Mouse (Mus musculus): ENCODE data around the gene Ccdc47. TPM values are rescaled to one million over a fixed set of nuclear protein-coding genes. Genes with fewer than 3 reads are reported as not detected.
"Not testable (repeated sequence)": the region's sequence is repeated elsewhere in the genome, so short reads cannot be mapped to it uniquely, and the experiment has no call there.

Ccdc47 gene
- polyA plus RNA-seq, 1 experiment from 2014 or later, result 53.5 TPM

- peaks cover 18% of the 10 kb centered on the region for H3K36me3 ChIP-seq (ENCODE audit: control insufficient read depth, insufficient read depth, low read length)
- 89% methylated on average over 8 of the region's 8 CpGs for WGBS
These were observed 3.4 kb downstream of the Ccdc47 start for GRCm38 (mm10) chr11:106212771-106213170.

GRCm38 (mm10) chr11:106202123-106202465 is 14.1 kb downstream of the Ccdc47 start, which contains the start of gene Strada:
Gene Strada, minus strand, starts transcription at chr11:106202168.
- Histone ChIP-seq H3K4me2 (ENCODE audit: low read depth, severe bottlenecking) (no peak within 1 kb of the TSS), H3K4me3 (ENCODE audit: low read depth, low read length) (no peak within 1 kb of the TSS), H3K36me3 (ENCODE audit: control insufficient read depth, insufficient read depth, low read length) (peaks cover 19% of the 10 kb centered on the region; the same call in 1 of the 2 replicates), H3K9ac (ENCODE audit: low read length) (no peak within 1 kb of the TSS), H3K9me3 (ENCODE audit: control insufficient read depth, low read length) (no peaks in the 10 kb centered on the region), H3K27me3 (ENCODE audit: control insufficient read depth, insufficient read depth, low read length) (no peaks in the 10 kb centered on the region), H3K4me1 (ENCODE audit: control insufficient read depth, insufficient read depth, low read length) (no peaks in the 10 kb centered on the region), H3K27ac (replicated peaks; ENCODE audit: low read depth, low read length) (no peak within 1 kb of the TSS)
- no peak for ATAC-seq (ENCODE audit: insufficient number of reproducible peaks, low FRiP score, low TSS enrichment, low read depth)
- WGBS, result 92% methylated on average over 5 of the region's 5 CpGs
- no peak for DNase-seq (ENCODE audit: low spot score)

More at GRCm38 (mm10) chr11:106212771-106213170, 3.4 kb downstream of the Ccdc47 start:
- Histone ChIP-seq H3K27ac (replicated peaks; ENCODE audit: low read depth, low read length) (no peak overlapping the region), H3K9ac (ENCODE audit: low read length) (no peak overlapping the region), H3K4me1 (ENCODE audit: control insufficient read depth, insufficient read depth, low read length) (peaks cover 8% of the 10 kb centered on the region; the same call in 1 of the 2 replicates), H3K27me3 (ENCODE audit: control insufficient read depth, insufficient read depth, low read length) (no peaks in the 10 kb centered on the region), H3K4me3 (ENCODE audit: low read depth, low read length) (no peak overlapping the region), H3K4me2 (ENCODE audit: low read depth, severe bottlenecking) (no peak overlapping the region), H3K9me3 (ENCODE audit: control insufficient read depth, low read length) (no peaks in the 10 kb centered on the region)
- ATAC-seq (ENCODE audit: insufficient number of reproducible peaks, low FRiP score, low TSS enrichment, low read depth) (no peak), DNase-seq (ENCODE audit: low spot score) (no peak)

- Histone ChIP-seq H3K9me3 (ENCODE audit: control insufficient read depth, low read length) (no peaks in the 10 kb centered on the region), H3K27ac (replicated peaks; ENCODE audit: low read depth, low read length) (no peak overlapping the region), H3K36me3 (ENCODE audit: control insufficient read depth, insufficient read depth, low read length) (peaks cover 19% of the 10 kb centered on the region; the same call in 1 of the 2 replicates), H3K4me3 (ENCODE audit: low read depth, low read length) (no peak overlapping the region), H3K4me2 (ENCODE audit: low read depth, severe bottlenecking) (no peak overlapping the region), H3K4me1 (ENCODE audit: control insufficient read depth, insufficient read depth, low read length) (no peaks in the 10 kb centered on the region), H3K9ac (ENCODE audit: low read length) (no peak overlapping the region), H3K27me3 (ENCODE audit: control insufficient read depth, insufficient read depth, low read length) (no peaks in the 10 kb centered on the region)
- no peak for DNase-seq (ENCODE audit: low spot score)
- 96% methylated on average over 19 of the region's 19 CpGs for WGBS
- no peak for ATAC-seq (ENCODE audit: insufficient number of reproducible peaks, low FRiP score, low TSS enrichment, low read depth)
These were observed 14.6 kb downstream of the Ccdc47 start for GRCm38 (mm10) chr11:106201337-106202122.

GRCm38 (mm10) chr11:106200756-106201155 is 15.4 kb downstream of the Ccdc47 start:
- 84% methylated on average over 6 of the region's 6 CpGs for WGBS
- no peaks in the 10 kb centered on the region for H3K9me3 ChIP-seq (ENCODE audit: control insufficient read depth, low read length)
- no peak overlapping the region for H3K9ac ChIP-seq (ENCODE audit: low read length)

GRCm38 (mm10) chr11:106199997-106200396 is 16.1 kb downstream of the Ccdc47 start:
- not testable (repeated sequence) for H3K9ac ChIP-seq (ENCODE audit: low read length); H3K4me3 ChIP-seq (ENCODE audit: low read depth, low read length); H3K27ac ChIP-seq (replicated peaks; ENCODE audit: low read depth, low read length); H3K27me3 ChIP-seq (ENCODE audit: control insufficient read depth, insufficient read depth, low read length); H3K4me1 ChIP-seq (ENCODE audit: control insufficient read depth, insufficient read depth, low read length); DNase-seq (ENCODE audit: low spot score); H3K4me2 ChIP-seq (ENCODE audit: low read depth, severe bottlenecking); H3K9me3 ChIP-seq (ENCODE audit: control insufficient read depth, low read length); ATAC-seq (ENCODE audit: insufficient number of reproducible peaks, low FRiP score, low TSS enrichment, low read depth)
- H3K36me3 ChIP-seq (ENCODE audit: control insufficient read depth, insufficient read depth, low read length), result peaks cover 16% of the 10 kb centered on the region; the same call in 1 of the 2 replicates
- WGBS, result 97% methylated on average over 7 of the region's 7 CpGs

More at GRCm38 (mm10) chr11:106200756-106201155, 15.4 kb downstream of the Ccdc47 start:
- no peak for DNase-seq (ENCODE audit: low spot score)
- no peak overlapping the region for H3K4me2 ChIP-seq (ENCODE audit: low read depth, severe bottlenecking)
- no peak for ATAC-seq (ENCODE audit: insufficient number of reproducible peaks, low FRiP score, low TSS enrichment, low read depth)
- peaks cover 16% of the 10 kb centered on the region; the same call in 1 of the 2 replicates for H3K36me3 ChIP-seq (ENCODE audit: control insufficient read depth, insufficient read depth, low read length)
- H3K4me3 ChIP-seq (ENCODE audit: low read depth, low read length), result no peak overlapping the region
- no peaks in the 10 kb centered on the region for H3K4me1 ChIP-seq (ENCODE audit: control insufficient read depth, insufficient read depth, low read length)
- H3K27me3 ChIP-seq (ENCODE audit: control insufficient read depth, insufficient read depth, low read length), result no peaks in the 10 kb centered on the region
- H3K27ac ChIP-seq (replicated peaks; ENCODE audit: low read depth, low read length), result no peak overlapping the region

GRCm38 (mm10) chr11:106198277-106198676 is 17.9 kb downstream of the Ccdc47 start:
- ATAC-seq (ENCODE audit: insufficient number of reproducible peaks, low FRiP score, low TSS enrichment, low read depth), result no peak
- no peak overlapping the region for H3K4me3 ChIP-seq (ENCODE audit: low read depth, low read length)
- H3K27ac ChIP-seq (replicated peaks; ENCODE audit: low read depth, low read length), result no peak overlapping the region
- no peaks in the 10 kb centered on the region for H3K27me3 ChIP-seq (ENCODE audit: control insufficient read depth, insufficient read depth, low read length)
- H3K4me2 ChIP-seq (ENCODE audit: low read depth, severe bottlenecking), result no peak overlapping the region
- H3K9ac ChIP-seq (ENCODE audit: low read length), result no peak overlapping the region
- 87% methylated on average over 4 of the region's 4 CpGs for WGBS
- DNase-seq (ENCODE audit: low spot score), result no peak
- H3K9me3 ChIP-seq (ENCODE audit: control insufficient read depth, low read length), result no peaks in the 10 kb centered on the region
- peaks cover 9% of the 10 kb centered on the region; the same call in 1 of the 2 replicates for H3K36me3 ChIP-seq (ENCODE audit: control insufficient read depth, insufficient read depth, low read length)
- 0 out of 2 replicates have a peak, but pooled peaks cover 2% of the 10 kb centered on the region for H3K4me1 ChIP-seq (ENCODE audit: control insufficient read depth, insufficient read depth, low read length)

GRCm38 (mm10) chr11:106195341-106195740 is 20.8 kb downstream of the Ccdc47 start:
- H3K4me1 ChIP-seq (ENCODE audit: control insufficient read depth, insufficient read depth, low read length), result 0 out of 2 replicates have a peak, but pooled peaks cover 2% of the 10 kb centered on the region
- H3K27me3 ChIP-seq (ENCODE audit: control insufficient read depth, insufficient read depth, low read length), result no peaks in the 10 kb centered on the region
- ATAC-seq (ENCODE audit: insufficient number of reproducible peaks, low FRiP score, low TSS enrichment, low read depth) (no peak), DNase-seq (ENCODE audit: low spot score) (no peak)
- H3K27ac ChIP-seq (replicated peaks; ENCODE audit: low read depth, low read length), result no peak overlapping the region
- no peak overlapping the region for H3K9ac ChIP-seq (ENCODE audit: low read length)
- H3K4me3 ChIP-seq (ENCODE audit: low read depth, low read length), result no peak overlapping the region
- no peak overlapping the region for H3K4me2 ChIP-seq (ENCODE audit: low read depth, severe bottlenecking)
- no peaks in the 10 kb centered on the region for H3K9me3 ChIP-seq (ENCODE audit: control insufficient read depth, low read length)
- no peaks in the 10 kb centered on the region; the same call in 1 of the 2 replicates for H3K36me3 ChIP-seq (ENCODE audit: control insufficient read depth, insufficient read depth, low read length)

- ATAC-seq (ENCODE audit: insufficient number of reproducible peaks, low FRiP score, low TSS enrichment, low read depth) (no peak), DNase-seq (ENCODE audit: low spot score) (no peak)
- H3K27ac ChIP-seq (replicated peaks; ENCODE audit: low read depth, low read length), result no peak overlapping the region
- no peak overlapping the region for H3K4me2 ChIP-seq (ENCODE audit: low read depth, severe bottlenecking)
- 93% methylated on average over 7 of the region's 7 CpGs for WGBS
- no peaks in the 10 kb centered on the region for H3K9me3 ChIP-seq (ENCODE audit: control insufficient read depth, low read length)
- H3K4me1 ChIP-seq (ENCODE audit: control insufficient read depth, insufficient read depth, low read length), result 0 out of 2 replicates have a peak, but pooled peaks cover 2% of the 10 kb centered on the region
- no peak overlapping the region for H3K4me3 ChIP-seq (ENCODE audit: low read depth, low read length)
- H3K27me3 ChIP-seq (ENCODE audit: control insufficient read depth, insufficient read depth, low read length), result no peaks in the 10 kb centered on the region
- no peaks in the 10 kb centered on the region; the same call in 1 of the 2 replicates for H3K36me3 ChIP-seq (ENCODE audit: control insufficient read depth, insufficient read depth, low read length)
- no peak overlapping the region for H3K9ac ChIP-seq (ENCODE audit: low read length)
These were observed 21.3 kb downstream of the Ccdc47 start for GRCm38 (mm10) chr11:106194891-106195290.
